Mouse (Mus musculus) CH12.LX (cell line): Measurements from ENCODE around the gene Gng12. TPM values are rescaled to one million over a fixed set of nuclear protein-coding genes. Genes with fewer than 3 reads are reported as not detected.
A peak's percentile ranks its signal among the peaks of the same experiment; 100 is the strongest.

Experiments
- DNase-seq: peaks from one replicate; pipeline ENCODE4 v3.0.0-alpha.2; 2013; ENCODE audit errors: extremely low read depth
- H3K27ac ChIP-seq: 2 replicates; pipeline ENCODE4 v1.5.1; 2012; ENCODE audit warnings: low read depth, mild to moderate bottlenecking, control low read depth, moderate library complexity; ENCODE audit not compliant: insufficient read depth
- H3K27me3 ChIP-seq: replicated peaks from 2 replicates; pipeline ENCODE3; 2012; ENCODE audit warnings: inconsistent platforms
- H3K36me3 ChIP-seq, 2 experiments: replicated peaks in 1 of 2; 2 replicates each; pipeline versions ENCODE3 to v1.6.1; 2012; ENCODE audit warnings: inconsistent platforms in 1 of 2, low read length in 1 of 2, mild to moderate bottlenecking in 1 of 2, mixed read lengths in 1 of 2, moderate library complexity in 1 of 2; ENCODE audit not compliant: control insufficient read depth in 1 of 2, insufficient read depth in 1 of 2
- H3K4me1 ChIP-seq, 2 experiments: 2 replicates each; pipeline ENCODE4 v1.6.1; 2012; ENCODE audit warnings: inconsistent platforms in 1 of 2, moderate library complexity in 1 of 2; ENCODE audit not compliant: insufficient read depth in 2 of 2, control insufficient read depth in 1 of 2
- H3K4me2 ChIP-seq: 2 replicates; pipeline ENCODE4 v1.6.1; 2012; ENCODE audit warnings: low read depth, mild to moderate bottlenecking, control low read depth; ENCODE audit not compliant: poor library complexity, insufficient read depth, severe bottlenecking
- H3K4me3 ChIP-seq, 3 experiments: fragments of 150-350 bp in 1 of 3; sonication (generic) in 1 of 3; replicated peaks in 1 of 3; 2 replicates each; pipeline versions ENCODE3 to v1.5.1; 2011 to 2012; ENCODE audit warnings: low read depth in 2 of 3, low read length in 2 of 3, mild to moderate bottlenecking in 2 of 3, moderate library complexity in 2 of 3, control low read depth in 1 of 3, improper control_type of control experiment in 1 of 3, inconsistent platforms in 1 of 3, mixed read lengths in 1 of 3; ENCODE audit not compliant: poor library complexity in 1 of 3
- H3K79me2 ChIP-seq: replicated peaks from 2 replicates; pipeline ENCODE4 v1.6.1; 2012; ENCODE audit warnings: mild to moderate bottlenecking, moderate library complexity; ENCODE audit not compliant: control insufficient read depth, poor library complexity, insufficient read depth, severe bottlenecking; ENCODE audit errors: extremely low read depth
- H3K9ac ChIP-seq: 2 replicates; pipeline ENCODE4 v1.6.1; 2012; ENCODE audit warnings: low read depth, mild to moderate bottlenecking, control low read depth, moderate library complexity; ENCODE audit not compliant: insufficient read depth
- H3K9me3 ChIP-seq: replicated peaks from 2 replicates; pipeline ENCODE3; 2012; ENCODE audit warnings: low read length, inconsistent platforms, mixed read lengths
- BHLHE40 ChIP-seq: IDR thresholded peaks from 2 replicates; pipeline ENCODE4 v1.6.1; 2011; ENCODE audit warnings: mild to moderate bottlenecking, low read depth, low read length, improper control_type of control experiment
- CHD2 ChIP-seq: IDR thresholded peaks from 2 replicates; pipeline ENCODE4 v1.6.1; 2011; ENCODE audit warnings: low read length, improper control_type of control experiment
- E2F4 ChIP-seq: IDR thresholded peaks from 2 replicates; pipeline ENCODE4 v1.6.1; 2011; ENCODE audit warnings: low read depth, low read length, improper control_type of control experiment; ENCODE audit not compliant: insufficient replicate concordance
- ELF1 ChIP-seq: IDR thresholded peaks from 2 replicates; pipeline ENCODE4 v1.6.1; 2014; ENCODE audit warnings: low read depth, mild to moderate bottlenecking, inconsistent platforms, low read length, improper control_type of control experiment
- EP300 ChIP-seq: IDR thresholded peaks from 2 replicates; pipeline ENCODE4 v1.6.1; 2011; ENCODE audit warnings: low read length, improper control_type of control experiment
- GABPA ChIP-seq: IDR thresholded peaks from 2 replicates; pipeline ENCODE4 v1.6.1; 2012; ENCODE audit warnings: low read depth, low read length, improper control_type of control experiment, inconsistent platforms; ENCODE audit not compliant: insufficient replicate concordance
- IRF4 ChIP-seq: IDR thresholded peaks from 2 replicates; pipeline ENCODE4 v1.6.1; 2014; ENCODE audit warnings: low read depth, mild to moderate bottlenecking, inconsistent platforms, low read length, improper control_type of control experiment
- MYC ChIP-seq: IDR thresholded peaks from 2 replicates; pipeline ENCODE4 v1.6.1; 2011; ENCODE audit warnings: low read depth, mild to moderate bottlenecking, improper control_type of control experiment, low read length
- NRF1 ChIP-seq: IDR thresholded peaks from 2 replicates; pipeline ENCODE4 v1.6.1; 2014; ENCODE audit warnings: low read depth, mild to moderate bottlenecking, inconsistent platforms, low read length, improper control_type of control experiment, moderate library complexity
- PAX5 ChIP-seq: IDR thresholded peaks from 2 replicates; pipeline ENCODE4 v1.6.1; 2012; ENCODE audit warnings: low read length, inconsistent platforms, mixed read lengths
- POLR2A ChIP-seq: IDR thresholded peaks from 2 replicates; pipeline ENCODE4 v1.6.1; 2011; ENCODE audit warnings: low read depth, mild to moderate bottlenecking, improper control_type of control experiment, low read length
- SIN3A ChIP-seq: IDR thresholded peaks from 2 replicates; pipeline ENCODE4 v1.6.1; 2012; ENCODE audit warnings: low read length, improper control_type of control experiment, inconsistent platforms
- TCF12 ChIP-seq: IDR thresholded peaks from 2 replicates; pipeline ENCODE4 v1.6.1; 2014; ENCODE audit warnings: low read depth, mild to moderate bottlenecking, inconsistent platforms, low read length, improper control_type of control experiment
- UBTF ChIP-seq: IDR thresholded peaks from 2 replicates; pipeline ENCODE4 v1.6.1; 2012; ENCODE audit warnings: low read depth, mild to moderate bottlenecking, inconsistent platforms, low read length, improper control_type of control experiment, moderate library complexity
- USF2 ChIP-seq: conservative IDR thresholded peaks from 2 replicates; pipeline ENCODE4 v1.6.1; 2011; ENCODE audit warnings: low read depth, low read length, improper control_type of control experiment
- ZKSCAN1 ChIP-seq: IDR thresholded peaks from 2 replicates; pipeline ENCODE4 v1.6.1; 2012; ENCODE audit warnings: low read depth, inconsistent platforms, low read length, improper control_type of control experiment, borderline replicate concordance
- ZMIZ1 ChIP-seq: IDR thresholded peaks from 2 replicates; pipeline ENCODE4 v1.6.1; 2012; ENCODE audit warnings: low read depth, mild to moderate bottlenecking, inconsistent platforms, low read length, improper control_type of control experiment
- dilution Hi-C: fragments of 300-500 bp; cut with MboI; formaldehyde crosslinking; loops from 2 replicates; pipeline ENCODE4 v1.14.3; 2020; ENCODE audit warnings: low sequenced_read_pairs; ENCODE audit not compliant: extremely low pct_unique_long_range_greater_than_20kb, extremely low pct_ligation_motif_present
- in situ Hi-C: fragments of 300-500 bp; cut with MboI; formaldehyde crosslinking; loops from 3 replicates; pipeline ENCODE4 v1.14.3; 2019; ENCODE audit warnings: low sequenced_read_pairs, low pct_ligation_motif_present, low pct_unique_long_range_greater_than_20kb, mixed read lengths
- polyA plus RNA-seq: library from polyadenylated mRNA; unstranded; fragments of >175 nt; gene quantifications from 2 replicates; pipeline ENCODE4 v1.2.1, GENCODE M21; 2012; ENCODE audit warnings: low read depth; ENCODE audit not compliant: insufficient read length
- total RNA-seq, 2 experiments: library from RNA; depleted of rRNA; stranded (reverse); fragments of 300-350 nt in 1 of 2; fragments of >200 nt in 1 of 2; gene quantifications; 2 replicates each; pipeline ENCODE4 v1.2.3; 2012 to 2014

Gene Gng12
- total and polyA plus RNA-seq, 3 experiments = 3.9 to 20.8 (median 12.2) TPM

DNA sequence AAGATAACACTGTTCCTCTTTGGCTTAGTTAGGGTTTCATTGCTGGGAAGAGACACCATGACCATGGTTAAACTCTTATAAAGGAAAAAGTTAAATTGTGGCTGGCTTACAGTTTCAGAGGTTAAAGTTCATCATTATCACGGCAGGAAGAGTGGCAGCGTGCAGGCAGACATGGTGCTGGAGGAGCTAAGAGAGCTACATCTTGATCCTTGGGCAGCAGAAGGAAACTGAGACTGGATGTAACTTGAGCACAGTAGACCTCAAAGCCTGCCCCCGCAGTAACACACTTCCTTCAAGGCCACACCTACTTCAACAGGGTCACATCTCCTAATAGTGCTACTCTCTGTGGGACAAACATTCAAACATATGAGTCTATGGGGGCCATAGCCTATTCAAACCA, 93.3 kb downstream of the Gng12 start:
- no peak overlapping the region for H3K27ac ChIP-seq

DNA sequence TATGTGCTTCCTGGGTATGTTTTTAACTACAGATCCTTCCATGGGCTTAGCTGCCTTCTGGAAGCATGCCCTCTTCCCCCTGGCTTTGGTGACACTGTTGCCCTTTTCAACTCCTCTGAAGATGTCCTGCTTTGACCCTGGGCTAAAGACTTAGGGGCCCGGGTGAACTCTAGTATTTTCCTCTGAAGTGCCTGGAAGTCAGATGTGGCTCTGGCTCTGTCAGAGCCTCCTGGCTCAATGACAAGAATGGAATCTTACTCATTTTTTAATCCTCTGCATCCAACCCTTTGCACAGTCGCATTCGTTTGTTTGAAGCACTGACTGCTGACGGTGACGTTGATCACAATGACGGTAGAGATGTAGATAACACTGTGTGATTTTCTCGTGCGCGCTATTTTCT, 96.0 kb downstream of the Gng12 start:
- H3K9me3 ChIP-seq = no peaks in the 10 kb centered on the region
- in situ Hi-C loops = no loop called here
- H3K27ac ChIP-seq = no peak overlapping the region
- H3K27me3 ChIP-seq = no peaks in the 10 kb centered on the region
- dilution Hi-C loops = no loop called here
- H3K4me1 ChIP-seq = peaks cover 12 to 27% of the 10 kb centered on the region in 2 experiments; a peak in 3 of 4 replicates
- no peak overlapping the region for H3K4me2 ChIP-seq
- no peak for DNase-seq
- no peak overlapping the region for H3K9ac ChIP-seq
- no peaks in the 10 kb centered on the region for H3K36me3 ChIP-seq
- no peak overlapping the region for H3K4me3 ChIP-seq
- no peak for TF ChIP-seq IRF4
- TF ChIP-seq E2F4 = no peak
- no peak for TF ChIP-seq NRF1
- no peak for TF ChIP-seq BHLHE40
- no peak for TF ChIP-seq USF2
- TF ChIP-seq SIN3A = no peak
- TF ChIP-seq TCF12 = no peak
- no peak for TF ChIP-seq CHD2
- no peak for TF ChIP-seq PAX5
- TF ChIP-seq ZMIZ1 = no peak
- TF ChIP-seq MYC = no peak
- H3K79me2 ChIP-seq = no peaks in the 10 kb centered on the region

More for the DNA sequence above, 93.3 kb downstream of the Gng12 start:
- H3K9me3 ChIP-seq = no peaks in the 10 kb centered on the region
- TF ChIP-seq POLR2A (peak; percentile 41; the same call in 1 of the 2 replicates), TCF12 (no peak), EP300 (no peak)
- H3K9ac ChIP-seq = 0 out of 2 replicates have a peak overlapping the region, but pooled peaks have one; percentile 35
- dilution Hi-C loops = no loop called here
- no peak for DNase-seq
- H3K36me3 ChIP-seq = no peaks in the 10 kb centered on the region
- in situ Hi-C loops = no loop called here
- no peak overlapping the region for H3K4me3 ChIP-seq
- 0 out of 2 replicates have a peak overlapping the region, but pooled peaks have one; percentile 3 for H3K4me2 ChIP-seq
- no peaks in the 10 kb centered on the region for H3K79me2 ChIP-seq
- no peaks in the 10 kb centered on the region for H3K27me3 ChIP-seq
- peaks cover 30 to 53% of the 10 kb centered on the region in 2 experiments for H3K4me1 ChIP-seq

DNA sequence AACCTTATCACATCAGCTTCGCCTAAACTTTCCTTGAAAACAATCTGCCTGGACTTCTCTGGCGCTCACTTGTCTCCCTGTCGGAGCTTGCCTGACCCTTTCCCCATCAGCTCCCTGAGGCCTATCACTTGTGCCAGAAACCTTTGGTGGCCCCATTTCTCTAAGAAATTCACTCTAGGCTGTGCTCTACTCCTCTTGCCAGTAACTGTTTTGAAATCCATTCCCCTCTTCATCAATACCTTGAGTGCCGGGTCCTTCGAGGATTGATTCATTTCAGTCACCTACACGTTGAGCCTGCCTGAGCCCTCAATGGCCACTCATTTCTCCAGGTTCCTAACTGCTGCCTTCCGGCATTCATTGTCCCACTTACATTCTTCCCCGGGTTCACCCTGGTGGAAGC, 96.6 kb downstream of the Gng12 start:
- in situ Hi-C loops = no loop called here
- TF ChIP-seq E2F4 (no peak), ZKSCAN1 (no peak), UBTF (no peak), GABPA (no peak), ELF1 (no peak), IRF4 (no peak), SIN3A (no peak), CHD2 (no peak), TCF12 (no peak)
- TF ChIP-seq, all 38 proteins: peak for 0
- no peaks in the 10 kb centered on the region for H3K27me3 ChIP-seq
- H3K27ac ChIP-seq = no peak overlapping the region
- no peaks in the 10 kb centered on the region for H3K36me3 ChIP-seq
- H3K4me1 ChIP-seq = peaks cover 11 to 21% of the 10 kb centered on the region in 2 experiments; a peak in 3 of 4 replicates
- no peak overlapping the region for H3K4me2 ChIP-seq
- no peaks in the 10 kb centered on the region for H3K79me2 ChIP-seq
- H3K9ac ChIP-seq = no peak overlapping the region
- no peak overlapping the region for H3K4me3 ChIP-seq
- DNase-seq = no peak
- dilution Hi-C loops = no loop called here
- H3K9me3 ChIP-seq = no peaks in the 10 kb centered on the region
